Mouse (Mus musculus): ENCODE measurements around the gene Adamtsl3.

DNA sequence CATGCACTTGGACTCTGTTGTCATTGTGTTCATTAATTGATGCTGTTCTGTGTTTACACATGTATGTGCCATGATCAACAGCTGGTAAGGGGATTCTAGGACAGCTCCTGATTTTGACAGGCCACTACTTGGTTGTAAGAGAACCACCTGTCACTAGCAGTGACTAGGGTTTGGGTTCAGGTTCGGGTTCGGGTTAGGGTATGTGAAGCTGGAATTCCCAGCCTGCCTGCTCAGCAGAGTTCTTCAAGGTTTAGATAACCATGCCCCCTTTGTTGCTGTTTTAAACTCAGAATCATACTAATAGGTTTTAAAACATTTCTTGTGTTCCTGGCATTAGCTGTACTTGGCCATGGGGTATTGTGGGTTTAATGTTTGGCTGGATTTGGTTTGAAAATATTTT is 11.2 kb downstream of the Adamtsl3 start:
- no peak for TF ChIP-seq CTCF (IDR thresholded peaks at IDR 0.05; ENCODE audit: low read depth)
- no peak for TF ChIP-seq EP300 (IDR thresholded peaks at IDR 0.05; ENCODE audit: low read depth)
